Mouse (Mus musculus): Measurements from ENCODE around the gene Procr. TPM values are rescaled to one million over a fixed set of nuclear protein-coding genes. Genes with fewer than 3 reads are reported as not detected.

Gene Procr
- polyA plus RNA-seq, 1 experiment from 2014 or later: 14.6 TPM

DNA sequence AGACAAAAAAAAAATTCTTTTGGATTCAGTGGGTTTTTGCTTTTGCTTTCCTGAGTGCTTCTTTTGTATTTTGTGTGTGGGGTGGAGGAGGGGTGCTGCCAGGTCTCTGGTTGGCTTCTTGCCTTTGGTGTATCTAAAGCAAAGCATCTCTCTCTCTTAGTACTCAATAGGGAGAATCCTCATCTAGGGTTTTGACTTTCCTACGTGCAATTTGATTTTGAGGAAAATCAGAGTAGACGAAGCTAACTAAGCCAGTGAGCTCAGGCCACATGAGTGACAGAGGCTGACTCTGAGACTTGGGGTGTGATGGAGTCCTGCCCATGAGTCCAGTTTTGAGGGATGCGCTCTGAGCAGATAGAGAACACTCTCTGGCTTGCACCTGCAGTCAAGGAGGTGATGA lies 28.6 kb downstream of the Procr start:
- H3K4me3 ChIP-seq: no peak overlapping the region
- ATAC-seq (ENCODE audit: borderline replicate concordance, extremely low read depth, low FRiP score, low TSS enrichment): no peak
- H3K36me3 ChIP-seq: no peaks in the 10 kb centered on the region
- WGBS: 70% methylated on average over 3 of the region's 3 CpGs
- H3K4me1 ChIP-seq: peaks cover 8% of the 10 kb centered on the region
- H3K27me3 ChIP-seq: peaks cover 33% of the 10 kb centered on the region
- no peaks in the 10 kb centered on the region for H3K9me3 ChIP-seq
- no peak overlapping the region for H3K27ac ChIP-seq
- no peak overlapping the region for H3K4me2 ChIP-seq
- no peak overlapping the region for H3K9ac ChIP-seq

DNA sequence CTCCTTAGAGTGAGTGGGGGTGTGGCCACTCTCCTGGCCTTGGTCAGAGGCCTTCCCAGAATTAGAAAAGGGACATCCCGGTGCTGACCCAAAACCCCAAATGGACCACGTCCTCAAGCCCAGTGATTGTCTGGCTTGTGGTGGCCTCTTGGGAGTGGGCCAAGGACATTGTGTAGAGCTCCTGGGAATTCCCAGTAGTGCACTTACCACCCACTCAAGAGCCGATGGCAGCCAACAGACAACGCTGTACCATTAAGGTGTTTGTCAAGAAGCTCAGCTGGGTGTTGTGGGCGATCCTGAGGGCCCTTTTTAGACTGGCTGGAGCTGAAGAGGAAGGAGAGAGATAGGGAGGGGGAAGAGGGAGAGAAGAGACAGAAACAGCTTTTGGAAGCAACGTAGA lies 33.6 kb downstream of the Procr start:
- Histone ChIP-seq H3K4me2 (no peak overlapping the region), H3K9ac (no peak overlapping the region), H3K27ac (no peak overlapping the region), H3K4me3 (no peak overlapping the region), H3K27me3 (no peaks in the 10 kb centered on the region), H3K36me3 (no peaks in the 10 kb centered on the region), H3K9me3 (no peaks in the 10 kb centered on the region), H3K4me1 (no peaks in the 10 kb centered on the region)
- 64% methylated on average over 6 of the region's 6 CpGs for WGBS
- ATAC-seq (ENCODE audit: borderline replicate concordance, extremely low read depth, low FRiP score, low TSS enrichment): no peak

DNA sequence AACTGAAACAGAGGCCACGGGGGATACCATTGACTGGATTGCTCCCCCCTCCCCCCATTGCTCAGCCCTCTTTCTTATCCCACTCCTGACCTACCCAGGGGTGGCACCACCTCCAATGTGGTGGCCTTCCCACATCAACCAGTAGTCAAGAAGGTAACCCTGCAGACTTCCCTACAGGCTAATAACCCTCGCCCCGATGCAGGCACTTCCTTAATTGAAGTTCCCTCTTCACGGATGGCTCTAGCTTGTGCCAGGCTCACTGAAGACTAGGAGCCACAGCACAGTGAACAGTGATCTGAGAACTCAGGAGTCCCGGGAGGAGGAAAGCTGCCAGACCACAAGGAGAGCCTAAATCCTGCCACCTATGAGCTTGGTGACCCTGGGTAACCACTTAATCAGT lies 36.0 kb downstream of the Procr start:
- Histone ChIP-seq H3K9me3 (no peaks in the 10 kb centered on the region), H3K4me2 (no peak overlapping the region), H3K4me1 (no peaks in the 10 kb centered on the region), H3K9ac (no peak overlapping the region), H3K27ac (no peak overlapping the region), H3K36me3 (no peaks in the 10 kb centered on the region), H3K4me3 (no peak overlapping the region), H3K27me3 (no peaks in the 10 kb centered on the region)
- WGBS: 66% methylated on average over 5 of the region's 5 CpGs
- no peak for ATAC-seq (ENCODE audit: borderline replicate concordance, extremely low read depth, low FRiP score, low TSS enrichment)

DNA sequence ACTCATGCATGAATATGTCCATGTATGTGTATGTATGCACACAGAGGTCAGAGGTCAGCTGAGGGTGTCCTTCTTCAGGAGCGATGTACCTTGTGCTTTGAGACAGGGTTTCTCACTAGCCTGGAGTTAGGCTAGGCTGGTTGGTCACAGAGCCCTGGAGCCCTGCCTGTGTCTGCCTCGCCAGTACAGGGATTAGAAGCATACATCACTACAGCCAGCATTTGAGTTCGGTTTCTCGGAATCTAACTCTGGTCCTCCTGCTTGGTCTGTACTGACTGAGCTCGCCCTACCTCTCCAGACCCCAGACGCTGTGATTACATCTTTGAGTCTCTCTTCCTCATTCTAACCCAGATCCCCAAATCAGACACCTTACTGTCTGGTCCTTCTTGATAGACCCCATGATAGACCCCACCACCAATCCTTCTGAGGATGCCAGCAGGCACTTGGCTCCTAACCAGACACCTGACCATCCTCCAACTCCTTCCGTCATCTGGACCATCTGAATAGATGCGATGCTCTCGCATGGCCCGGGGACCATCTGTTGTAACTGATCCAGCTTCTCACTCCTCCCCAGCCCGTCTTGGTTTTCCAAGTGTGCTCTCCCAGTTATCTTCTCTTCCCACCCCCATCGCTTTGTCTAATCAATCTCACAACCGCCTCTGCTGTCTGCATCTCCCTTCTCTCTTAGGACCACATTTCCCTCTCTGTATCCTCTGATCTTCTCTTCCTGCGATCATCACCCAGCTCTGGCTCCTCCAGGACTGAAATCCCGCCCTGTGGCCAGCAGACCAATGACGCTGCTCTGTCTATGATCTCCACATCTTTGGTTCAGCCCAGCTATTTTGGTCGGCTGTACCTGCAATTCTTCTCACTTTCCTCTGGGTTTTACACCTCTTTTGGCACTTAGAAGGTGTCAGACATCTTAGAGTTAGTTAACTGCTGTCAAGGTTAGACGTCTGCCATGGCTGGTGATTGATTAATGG lies 37.3 kb downstream of the Procr start:
- WGBS: 55% methylated on average over 18 of the region's 18 CpGs
- Histone ChIP-seq H3K27me3 (no peaks in the 10 kb centered on the region), H3K36me3 (no peaks in the 10 kb centered on the region), H3K9me3 (no peaks in the 10 kb centered on the region), H3K4me1 (no peaks in the 10 kb centered on the region), H3K4me2 (no peak overlapping the region), H3K9ac (no peak overlapping the region), H3K4me3 (no peak overlapping the region), H3K27ac (no peak overlapping the region)
- no peak for ATAC-seq (ENCODE audit: borderline replicate concordance, extremely low read depth, low FRiP score, low TSS enrichment)

DNA sequence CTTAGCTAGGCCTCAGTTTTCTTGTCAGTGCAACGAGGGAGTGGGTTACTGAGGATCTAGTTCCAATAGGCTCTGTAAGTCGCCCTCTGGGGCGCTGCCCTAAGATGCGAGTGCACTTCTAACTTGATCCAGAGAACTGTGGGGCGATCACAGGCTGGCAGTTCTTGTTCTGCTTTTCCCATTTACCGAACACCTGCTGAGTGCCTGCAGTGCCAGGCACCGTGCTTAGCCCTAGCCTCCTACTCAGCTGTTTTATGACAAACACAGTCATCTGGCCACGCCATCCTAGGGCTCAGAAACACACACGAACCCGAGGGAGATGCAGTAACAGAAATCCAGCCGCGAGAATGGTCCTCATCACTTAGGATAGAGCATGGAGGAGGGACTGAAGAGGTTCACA lies 42.0 kb downstream of the Procr start:
- Histone ChIP-seq H3K4me3 (no peak overlapping the region), H3K9me3 (no peaks in the 10 kb centered on the region), H3K27ac (no peak overlapping the region), H3K9ac (no peak overlapping the region), H3K4me1 (no peaks in the 10 kb centered on the region), H3K27me3 (no peaks in the 10 kb centered on the region), H3K36me3 (no peaks in the 10 kb centered on the region), H3K4me2 (no peak overlapping the region)
- 44% methylated on average over 12 of the region's 12 CpGs for WGBS
- ATAC-seq (ENCODE audit: borderline replicate concordance, extremely low read depth, low FRiP score, low TSS enrichment): no peak

DNA sequence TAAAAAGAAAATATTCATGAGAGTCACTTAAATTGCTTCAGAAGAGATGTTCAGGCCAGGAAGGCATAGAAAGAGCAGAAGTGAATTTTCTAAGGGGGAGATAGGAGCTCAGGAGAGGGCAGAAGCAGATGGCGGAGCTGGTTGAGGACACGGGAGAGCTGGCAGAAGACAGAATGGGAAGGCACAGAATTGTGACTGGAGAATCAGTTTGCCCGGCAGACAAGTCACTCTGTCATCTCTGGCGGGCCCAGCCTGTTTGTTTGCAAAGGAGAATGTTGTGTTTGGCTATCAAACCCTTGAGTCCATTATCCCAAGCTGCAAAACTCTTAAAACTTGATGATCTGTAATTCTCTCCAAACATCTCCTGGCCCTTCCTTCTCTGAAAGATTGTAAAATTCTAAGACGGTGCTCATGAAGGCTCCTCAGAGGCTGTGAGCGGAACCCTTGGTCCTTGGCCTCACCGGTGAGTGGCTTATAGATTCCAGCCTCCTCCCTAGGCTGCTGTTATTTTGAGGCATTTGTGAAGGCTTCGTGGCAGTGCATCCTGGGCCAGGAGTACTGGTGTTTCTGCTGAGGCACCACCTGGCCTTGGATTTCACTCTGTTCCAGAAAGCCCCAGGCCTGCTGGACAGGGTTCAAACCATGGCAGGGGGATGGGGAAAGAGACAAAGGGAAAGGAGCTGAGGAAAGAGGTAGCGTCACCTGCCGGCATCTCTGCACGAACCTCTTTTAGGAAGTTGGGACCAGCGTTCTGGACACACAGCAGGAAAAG lies 43.9 kb downstream of the Procr start:
- 79% methylated on average over 12 of the region's 12 CpGs for WGBS
- no peak for ATAC-seq (ENCODE audit: borderline replicate concordance, extremely low read depth, low FRiP score, low TSS enrichment)
- no peak overlapping the region for H3K27ac ChIP-seq
- no peak overlapping the region for H3K4me3 ChIP-seq
- no peak overlapping the region for H3K4me2 ChIP-seq
- H3K36me3 ChIP-seq: no peaks in the 10 kb centered on the region
- H3K27me3 ChIP-seq: no peaks in the 10 kb centered on the region
- no peaks in the 10 kb centered on the region for H3K4me1 ChIP-seq
- no peak overlapping the region for H3K9ac ChIP-seq
- no peaks in the 10 kb centered on the region for H3K9me3 ChIP-seq

DNA sequence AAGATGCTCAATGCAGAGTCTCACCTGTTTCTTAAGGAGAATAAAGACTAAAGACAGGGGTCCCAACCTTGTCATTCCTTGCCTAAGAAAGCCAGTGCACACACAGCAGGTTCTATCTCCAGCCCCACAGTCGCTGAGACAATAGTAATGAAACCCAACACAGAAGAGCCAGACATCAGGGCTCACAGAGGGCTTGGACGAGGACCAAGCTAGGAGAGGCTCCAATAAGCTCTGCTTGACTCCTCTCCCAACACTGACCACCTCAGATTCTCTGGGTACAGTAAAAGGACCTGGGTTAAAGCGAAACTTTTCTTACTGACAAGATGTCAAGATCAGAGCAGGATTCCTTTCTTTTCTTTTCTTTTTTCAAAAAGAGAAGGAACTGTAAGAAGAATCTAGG lies 47.7 kb downstream of the Procr start:
- 55% methylated on average over 3 of the region's 3 CpGs for WGBS

DNA sequence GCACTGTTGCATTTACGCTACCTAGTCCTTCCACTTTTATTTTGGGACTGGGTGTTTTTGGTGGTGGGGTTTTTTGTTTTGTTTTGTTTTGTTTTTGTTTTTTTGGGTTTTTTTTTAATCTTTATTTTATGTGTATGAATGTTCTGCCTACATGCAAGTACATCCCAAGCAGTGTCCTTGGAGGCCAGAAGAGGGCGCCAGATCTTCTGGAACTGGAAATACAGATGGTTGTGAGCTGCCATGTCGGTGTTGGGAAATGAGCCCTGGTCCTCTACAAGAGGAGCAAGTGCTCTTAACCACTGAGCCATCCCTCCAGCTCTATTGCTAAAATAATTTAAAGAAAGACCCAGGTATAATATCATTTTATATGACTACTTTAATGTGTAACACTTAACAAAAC lies 51.8 kb downstream of the Procr start:
- no peaks in the 10 kb centered on the region for H3K4me1 ChIP-seq
- no peak for ATAC-seq (ENCODE audit: borderline replicate concordance, extremely low read depth, low FRiP score, low TSS enrichment)
- no peak overlapping the region for H3K4me2 ChIP-seq
- H3K27ac ChIP-seq: no peak overlapping the region
- no peaks in the 10 kb centered on the region for H3K36me3 ChIP-seq
- no peaks in the 10 kb centered on the region for H3K9me3 ChIP-seq
- H3K27me3 ChIP-seq: no peaks in the 10 kb centered on the region
- H3K4me3 ChIP-seq: no peak overlapping the region
- H3K9ac ChIP-seq: no peak overlapping the region
- WGBS: 51% methylated on average over 3 of the region's 3 CpGs

More for the DNA sequence above, 47.7 kb downstream of the Procr start:
- Histone ChIP-seq H3K36me3 (no peaks in the 10 kb centered on the region), H3K4me2 (no peak overlapping the region), H3K4me1 (no peaks in the 10 kb centered on the region), H3K27ac (no peak overlapping the region), H3K9ac (no peak overlapping the region), H3K4me3 (no peak overlapping the region), H3K9me3 (no peaks in the 10 kb centered on the region), H3K27me3 (no peaks in the 10 kb centered on the region)
- ATAC-seq (ENCODE audit: borderline replicate concordance, extremely low read depth, low FRiP score, low TSS enrichment): no peak

DNA sequence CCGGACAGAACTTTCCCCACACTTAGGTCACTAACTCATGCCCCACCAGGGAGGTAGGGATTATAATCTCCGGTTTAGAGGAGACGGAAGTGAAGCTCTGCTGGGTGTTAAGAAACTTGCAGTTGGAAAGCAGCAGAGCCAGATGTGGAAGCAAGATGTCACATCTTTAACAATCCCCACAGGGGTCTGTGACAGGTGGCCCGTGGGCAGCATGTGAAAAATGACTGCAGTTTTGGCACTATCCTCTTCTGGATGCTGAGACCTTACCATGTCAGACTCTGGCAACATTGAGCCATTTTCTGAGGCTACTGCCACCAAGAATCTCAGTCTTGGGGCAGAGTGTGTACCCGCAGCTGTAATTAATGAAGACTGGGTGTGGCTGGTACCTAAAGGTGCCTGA lies 53.1 kb downstream of the Procr start:
- Histone ChIP-seq H3K27ac (no peak overlapping the region), H3K9me3 (no peaks in the 10 kb centered on the region), H3K4me2 (no peak overlapping the region), H3K36me3 (no peaks in the 10 kb centered on the region), H3K9ac (no peak overlapping the region), H3K4me1 (no peaks in the 10 kb centered on the region), H3K27me3 (no peaks in the 10 kb centered on the region), H3K4me3 (no peak overlapping the region)
- ATAC-seq (ENCODE audit: borderline replicate concordance, extremely low read depth, low FRiP score, low TSS enrichment): no peak
- 60% methylated on average over 5 of the region's 5 CpGs for WGBS

Other genes starting within 250 kb of the Procr start
- 8.5 and 9.8 TPM in 2 replicates for gene Acss2, start 233.2 kb upstream of the Procr start, polyA plus RNA-seq (2015; fragmentation: Nextera tagmentation; extraction: Ambion mirVana)
- 3.9 and 4.3 TPM in 2 replicates for gene Ggt7, start 232.9 kb upstream of the Procr start, polyA plus RNA-seq (2015; fragmentation: Nextera tagmentation; extraction: Ambion mirVana)
- 26.5 and 29.8 TPM in 2 replicates for gene Gss, start 158.3 kb upstream of the Procr start, polyA plus RNA-seq (2015; fragmentation: Nextera tagmentation; extraction: Ambion mirVana)
- 0.85 and 1.1 TPM in 2 replicates for gene Myh7b, start 139.9 kb upstream of the Procr start, polyA plus RNA-seq (2015; fragmentation: Nextera tagmentation; extraction: Ambion mirVana)
- 126 and 133 TPM in 2 replicates for gene Trpc4ap, start 58.7 kb upstream of the Procr start, polyA plus RNA-seq (2015; fragmentation: Nextera tagmentation; extraction: Ambion mirVana)
- gene Edem2, start 21.6 kb upstream of the Procr start, polyA plus RNA-seq (2015; fragmentation: Nextera tagmentation; extraction: Ambion mirVana): 41.2 and 45.2 TPM in 2 replicates
- not detected in 2 replicates for gene Gm17581, start 15.3 kb upstream of the Procr start, polyA plus RNA-seq (2015; fragmentation: Nextera tagmentation; extraction: Ambion mirVana)
- 0.04 and 0.09 TPM in 2 replicates for gene Mmp24, start 24.2 kb downstream of the Procr start, polyA plus RNA-seq (2015; fragmentation: Nextera tagmentation; extraction: Ambion mirVana)
- 17.4 and 19.7 TPM in 2 replicates for gene BC029722, start 68.3 kb downstream of the Procr start, polyA plus RNA-seq (2015; fragmentation: Nextera tagmentation; extraction: Ambion mirVana)
- gene Eif6, start 75.8 kb downstream of the Procr start, polyA plus RNA-seq (2015; fragmentation: Nextera tagmentation; extraction: Ambion mirVana): 184 and 199 TPM in 2 replicates
- 0.10 and 0.21 TPM in 2 replicates for gene Fam83c, start 83.7 kb downstream of the Procr start, polyA plus RNA-seq (2015; fragmentation: Nextera tagmentation; extraction: Ambion mirVana)
- gene Uqcc1, start 179.2 kb downstream of the Procr start, polyA plus RNA-seq (2015; fragmentation: Nextera tagmentation; extraction: Ambion mirVana): 65.9 and 75.6 TPM in 2 replicates
- gene Gm15557, start 189.6 kb downstream of the Procr start, polyA plus RNA-seq (2015; fragmentation: Nextera tagmentation; extraction: Ambion mirVana): not detected in 2 replicates
- gene Gdf5, start 194.2 kb downstream of the Procr start, polyA plus RNA-seq (2015; fragmentation: Nextera tagmentation; extraction: Ambion mirVana): 0.34 and 0.57 TPM in 2 replicates
- 22.5 and 26.1 TPM in 2 replicates for gene Cep250, start 205.3 kb downstream of the Procr start, polyA plus RNA-seq (2015; fragmentation: Nextera tagmentation; extraction: Ambion mirVana)